Mouse (Mus musculus) olfactory bulb, adult 2 months (tissue): Measurements from ENCODE around the gene Ccdc157.

Experiments
- CTCF ChIP-seq: fragments of 200-500 bp; IDR thresholded peaks from 2 replicates; pipeline ENCODE4 v1.5.1; 2012; ENCODE audit warnings: low read depth, mild to moderate bottlenecking, low read length, moderate library complexity; ENCODE audit not compliant: insufficient read depth
- POLR2A ChIP-seq: fragments of 200-500 bp; IDR thresholded peaks from 2 replicates; pipeline ENCODE4 v1.6.1; 2012; ENCODE audit warnings: mild to moderate bottlenecking, low read depth, low read length, moderate library complexity; ENCODE audit not compliant: insufficient read depth

DNA sequence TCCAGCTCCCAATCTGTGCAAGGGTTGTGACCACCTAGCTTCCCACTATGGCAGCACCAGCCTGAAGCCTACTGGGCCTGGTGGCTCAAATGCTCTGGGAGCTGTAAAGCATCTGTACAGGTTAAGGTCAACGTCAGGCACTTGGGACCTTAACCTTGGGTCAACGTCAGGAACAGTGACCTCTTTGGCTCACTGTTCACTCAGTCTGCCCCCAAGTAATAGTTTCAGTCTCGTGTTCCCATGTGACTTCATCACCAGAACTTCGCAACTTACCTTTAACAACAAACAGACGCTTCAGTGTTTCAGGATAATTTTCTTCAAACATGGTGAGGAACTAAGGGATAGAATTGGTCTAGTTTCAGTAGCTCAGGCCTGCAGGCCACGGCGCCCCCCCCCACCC, 51.4 kb downstream of the Ccdc157 start:
- TF ChIP-seq POLR2A (no peak), CTCF (no peak)
